Mouse (Mus musculus) lung, postnatal 0 days (tissue): ENCODE data around the gene Ntn5.

Experiments
- CTCF ChIP-seq: IDR thresholded peaks from 2 replicates; pipeline ENCODE4 v1.5.1; 2016; ENCODE audit warnings: antibody characterized with exemption, mild to moderate bottlenecking
- EP300 ChIP-seq: IDR thresholded peaks from 2 replicates; pipeline ENCODE4 v1.6.1; 2016; ENCODE audit warnings: antibody characterized with exemption, mild to moderate bottlenecking, control low read depth

DNA sequence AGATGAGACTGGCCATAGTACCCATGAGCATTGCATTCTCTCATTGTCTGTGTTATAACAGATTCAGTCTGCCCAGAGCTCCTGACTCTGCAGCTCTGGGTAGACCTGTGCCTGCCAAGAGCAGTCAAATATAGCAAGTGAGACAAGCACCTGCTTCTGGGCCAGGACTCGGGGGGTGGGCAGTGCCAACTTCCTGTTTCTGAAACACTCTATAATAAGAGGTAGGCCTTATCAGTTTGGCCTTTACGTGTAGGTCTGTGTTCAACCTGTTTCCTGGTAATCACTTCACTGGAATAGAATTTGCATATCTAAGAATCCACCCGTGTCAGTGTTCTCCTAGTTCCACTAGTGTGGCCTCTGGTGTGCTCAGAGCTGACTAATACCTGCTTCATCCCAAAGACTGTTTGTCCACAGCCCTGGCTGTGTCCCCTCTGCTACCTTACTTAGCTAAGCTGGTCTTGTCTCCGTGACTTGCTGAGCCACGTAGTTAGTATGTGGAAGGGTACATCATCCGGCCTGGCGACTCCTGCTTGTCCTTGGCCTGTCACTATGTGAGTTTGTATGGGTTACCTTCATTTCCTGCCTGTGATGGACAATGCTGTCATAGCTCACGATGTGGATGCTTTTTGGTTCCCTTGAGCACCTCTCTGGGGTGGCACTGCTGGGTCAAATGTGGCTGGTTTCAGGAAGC, 2.6 kb upstream of the Ntn5 start:
- TF ChIP-seq EP300 (peak; percentile 13; the same call in 1 of the 2 replicates), CTCF (no peak)
